8 mouse cellular contexts compared by ENCODE assay signal in the genomic region with DNA sequence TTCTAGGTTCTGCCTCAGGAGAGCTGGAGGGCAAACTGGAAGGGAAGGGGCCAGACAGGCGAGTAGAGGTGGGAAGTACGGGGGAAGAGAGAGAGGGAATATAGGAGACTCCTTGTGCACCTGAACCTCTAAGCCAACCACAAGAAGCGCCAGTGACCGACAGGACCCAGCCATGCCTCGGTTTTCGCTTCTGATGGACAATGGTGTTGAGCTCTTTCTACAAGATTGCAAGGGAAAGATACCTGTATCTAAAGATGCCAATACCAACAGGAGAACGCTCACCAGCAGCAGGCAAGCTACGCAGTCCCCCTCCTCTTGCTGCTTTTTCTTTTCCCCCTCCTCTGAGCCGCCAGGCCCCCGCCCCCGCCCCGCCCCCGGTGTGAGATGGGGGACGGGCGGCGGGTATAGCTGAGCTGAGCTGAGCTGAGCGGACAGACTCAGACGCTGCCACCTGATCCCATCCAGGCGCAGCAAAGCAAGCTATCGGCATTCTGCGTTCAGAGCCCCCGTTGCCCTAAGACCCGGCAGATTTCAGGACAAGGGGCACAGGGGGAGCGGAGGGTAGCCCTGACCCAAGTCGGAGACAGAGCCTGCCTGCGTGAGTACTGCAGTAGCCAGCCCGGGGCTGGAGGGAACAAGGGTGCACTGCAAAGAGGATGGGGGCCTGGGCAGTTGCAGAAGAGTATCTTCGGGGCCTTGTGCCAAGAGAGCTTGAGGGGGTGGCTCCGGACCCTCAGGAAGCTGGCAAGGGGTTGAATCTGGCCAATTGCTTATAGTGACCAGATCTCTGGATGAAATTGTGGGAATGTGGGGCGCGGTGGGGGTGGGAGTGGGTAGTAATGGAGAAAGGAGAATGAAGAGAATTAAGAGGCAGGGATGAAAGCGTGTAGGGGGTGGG. TPM values are rescaled to one million over a fixed set of nuclear protein-coding genes. Genes with fewer than 3 reads are reported as not detected.
DNase-seq lines count a peak whose midpoint lies in the region; ATAC-seq and TF ChIP-seq lines count a peak whose summit lies in the region.

A gene (plus strand): TSS at position 429 of the 898 bp plus-strand sequence.

- H3K27me3 ChIP-seq in forebrain, embryonic 15.5 days = no peaks in the 10 kb centered on the region
- no peaks in the 10 kb centered on the region for H3K27me3 ChIP-seq in midbrain, embryonic 14.5 days (ENCODE audit: control insufficient read depth, insufficient read depth, low read length)

- peak within 1 kb of the TSS; percentile 83 for H3K4me2 ChIP-seq in forebrain, embryonic 15.5 days (replicated peaks)
- H3K4me2 ChIP-seq in midbrain, embryonic 14.5 days (ENCODE audit: low read length) = peak within 1 kb of the TSS; percentile 76

- no peak for TF ChIP-seq CTCF in brain, embryonic 14.5 days (IDR thresholded peaks at IDR 0.05; ENCODE audit: borderline replicate concordance, extremely low read depth, insufficient read depth, insufficient read length)

- peak; percentile 55 for ATAC-seq in forebrain, embryonic 15.5 days (replicated peaks)
- ATAC-seq in midbrain, embryonic 14.5 days (ENCODE audit: low FRiP score, low TSS enrichment) = peak; percentile 73

- peaks cover 2% of the 10 kb centered on the region; the same call in 1 of the 2 replicates for H3K36me3 ChIP-seq in ES-E14 (ENCODE audit: control insufficient read depth, insufficient read depth, low read length, poor library complexity, severe bottlenecking)
- H3K36me3 ChIP-seq in forebrain, embryonic 15.5 days = peaks cover 4% of the 10 kb centered on the region
- H3K36me3 ChIP-seq in midbrain, embryonic 14.5 days (ENCODE audit: control insufficient read depth, insufficient read depth, low read length) = peaks cover 13% of the 10 kb centered on the region

- TF ChIP-seq POLR2A in brain, embryonic 14.5 days (IDR thresholded peaks at IDR 0.05; ENCODE audit: borderline replicate concordance, extremely low read depth, insufficient read depth, insufficient read length, poor library complexity, severe bottlenecking) = peak; percentile 52; the same call in 1 of the 2 replicates

- WGBS in forebrain, embryonic 15.5 days = 2% methylated on average over 30 of the region's 32 CpGs
- WGBS in midbrain, embryonic 14.5 days = 2% methylated on average over 32 of the region's 32 CpGs

- no peak within 1 kb of the TSS for H3K27ac ChIP-seq in ES-E14 (ENCODE audit: insufficient read depth, low read depth, low read length, poor library complexity, severe bottlenecking)
- peak within 1 kb of the TSS; percentile 88 for H3K27ac ChIP-seq in forebrain, embryonic 15.5 days (replicated peaks)
- peak within 1 kb of the TSS; percentile 86 for H3K27ac ChIP-seq in midbrain, embryonic 14.5 days (replicated peaks; ENCODE audit: low read depth, low read length)

- peak within 1 kb of the TSS; percentile 71 to 74 for H3K4me3 ChIP-seq in ES-E14 (ENCODE audit: insufficient read depth in 1 of 2, low read depth in 1 of 2, low read length in 2 of 2, poor library complexity in 1 of 2, severe bottlenecking in 1 of 2)
- H3K4me3 ChIP-seq in forebrain, embryonic 15.5 days = peak within 1 kb of the TSS; percentile 87
- H3K4me3 ChIP-seq in midbrain, embryonic 14.5 days (replicated peaks; ENCODE audit: low read depth, low read length) = peak within 1 kb of the TSS; percentile 63

- H3K4me1 ChIP-seq in ES-E14 (ENCODE audit: control insufficient read depth in 2 of 2, insufficient read depth in 2 of 2, low read length in 2 of 2, poor library complexity in 1 of 2) = peaks cover 1 to 14% of the 10 kb centered on the region in 2 experiments; a peak in 3 of 4 replicates
- peaks cover 54% of the 10 kb centered on the region for H3K4me1 ChIP-seq in forebrain, embryonic 15.5 days
- peaks cover 30% of the 10 kb centered on the region for H3K4me1 ChIP-seq in midbrain, embryonic 14.5 days (ENCODE audit: control insufficient read depth, insufficient read depth, low read length)

- in situ Hi-C loops in ES-E14 (cut with MboI; ENCODE audit: low sequenced_read_pairs in 2 of 2, unreplicated experiment in 2 of 2) = no loop called here

- no peaks in the 10 kb centered on the region for H3K9me3 ChIP-seq in ES-E14 (ENCODE audit: control insufficient read depth, insufficient read depth, low read depth, low read length)
- H3K9me3 ChIP-seq in forebrain, embryonic 15.5 days = no peaks in the 10 kb centered on the region
- H3K9me3 ChIP-seq in midbrain, embryonic 14.5 days (ENCODE audit: control insufficient read depth, low read length) = no peaks in the 10 kb centered on the region

- DNase-seq in ES-E14 (ENCODE audit: low read depth, low spot score) (no peak), adipocyte (ENCODE audit: low spot score) (no peak)
- DNase-seq in brain, embryonic 14.5 days (ENCODE audit: low read depth) = peak; percentile 88
- DNase-seq in layer of hippocampus, adult 9-11 months = peak; percentile 50
- DNase-seq in midbrain, embryonic 14.5 days = peak; percentile 82
- no peak for DNase-seq in thymus, postnatal 4 days
- DNase-seq in adrenal gland, postnatal 36 days = no peak

- H3K9ac ChIP-seq in ES-E14 (ENCODE audit: insufficient read depth, low read depth, low read length, poor library complexity, severe bottlenecking) = peak within 1 kb of the TSS; percentile 78
- peak within 1 kb of the TSS; percentile 94 for H3K9ac ChIP-seq in forebrain, embryonic 15.5 days (replicated peaks)
- peak within 1 kb of the TSS; percentile 82 for H3K9ac ChIP-seq in midbrain, embryonic 14.5 days (replicated peaks; ENCODE audit: low read length)

TF ChIP-seq in ES-E14, 5 proteins besides CTCF, POLR2A, EP300 and RAD21:
- TF ChIP-seq ZC3H11A (IDR thresholded peaks at IDR 0.05; ENCODE audit: borderline replicate concordance, low read depth, low read length) (no peak), CHD2 (IDR thresholded peaks at IDR 0.05; ENCODE audit: low read depth, low read length) (no peak), ZNF384 (IDR thresholded peaks at IDR 0.05; ENCODE audit: low read depth, low read length) (no peak), HCFC1 (IDR thresholded peaks at IDR 0.05; ENCODE audit: borderline replicate concordance, insufficient read depth, low read length) (no peak), MAFK (IDR thresholded peaks at IDR 0.05; ENCODE audit: insufficient read depth, low read depth, low read length) (no peak)
TF ChIP-seq in ES-E14: peak in this region for 0.

RNA-seq across cellular contexts. Expression of the gene that starts here (rescaled TPM):
- total RNA-seq in ES-E14 (2012; rRNA removed) = 2.1 and 3.2 TPM in 2 replicates
- polyA plus RNA-seq in brain, embryonic 14.5 days (2012; rRNA removed) = 45.5 and 55.4 TPM in 2 replicates
- polyA plus RNA-seq in forebrain, embryonic 15.5 days (2015; fragmentation: Nextera tagmentation; extraction: Ambion mirVana) = 31.4 and 31.6 TPM in 2 replicates
- 29.0 and 35.5 TPM in 2 replicates for polyA plus RNA-seq in midbrain, embryonic 14.5 days (2014; fragmentation: Nextera tagmentation; extraction: Ambion mirVana)
- not detected for total RNA-seq in adrenal gland, postnatal 36 days (2021)

Comparison
In these comparisons a context has a peak if more than half of its experiments do, and no peak if none do; other contexts are left out.
1. DNase-seq: peak in brain, embryonic 14.5 days (single experiment), layer of hippocampus, adult 9-11 months (single experiment) and midbrain, embryonic 14.5 days (single experiment); none in ES-E14 (single experiment), thymus, postnatal 4 days (single experiment), adrenal gland, postnatal 36 days (0 of 2) and adipocyte (single experiment).
2. Peak in every context shown above with its lines, with median percentiles within 50 percentile points of each other: H3K4me3 ChIP-seq and H3K9ac ChIP-seq.